Mouse (Mus musculus) myocyte (in vitro differentiated cells): Measurements from ENCODE around the gene Cmas. TPM values are rescaled to one million over a fixed set of nuclear protein-coding genes. Genes with fewer than 3 reads are reported as not detected.

Experiments used
- H3K27me3 ChIP-seq: one replicate; pipeline ENCODE4 v1.6.1; 2011; ENCODE audit not compliant: control insufficient read depth, insufficient read depth, insufficient read length
- H3K36me3 ChIP-seq: one replicate; pipeline ENCODE4 v1.6.1; 2011; ENCODE audit not compliant: control insufficient read depth, insufficient read depth
- H3K4me2 ChIP-seq: one replicate; pipeline ENCODE4 v1.6.1; 2011; ENCODE audit warnings: low read depth, control low read depth
- H3K4me3 ChIP-seq: one replicate; pipeline ENCODE4 v1.5.1; 2011; ENCODE audit warnings: mild to moderate bottlenecking, control low read depth, moderate library complexity
- H3K79me2 ChIP-seq: one replicate; pipeline ENCODE4 v1.6.1; 2011; ENCODE audit not compliant: control insufficient read depth, insufficient read depth
- H3ac ChIP-seq: one replicate; pipeline ENCODE4 v1.6.1; 2011; ENCODE audit not compliant: control insufficient read depth, insufficient read length
- CEBPB ChIP-seq: IDR thresholded peaks from 2 replicates; pipeline ENCODE4 v1.6.1; 2011; ENCODE audit warnings: mild to moderate bottlenecking, moderate library complexity; ENCODE audit not compliant: poor library complexity, insufficient read depth, severe bottlenecking
- E2F4 ChIP-seq: IDR thresholded peaks from one replicate; pipeline ENCODE4 v1.6.1; 2011; ENCODE audit warnings: mild to moderate bottlenecking, control low read depth, moderate library complexity; ENCODE audit not compliant: insufficient read depth
- MAX ChIP-seq: IDR thresholded peaks from one replicate; pipeline ENCODE4 v1.6.1; 2011; ENCODE audit warnings: low read depth, mild to moderate bottlenecking, control low read depth
- MYOD1 ChIP-seq, 3 experiments: IDR thresholded peaks; one replicate each; pipeline ENCODE4 v1.6.1; 2011; ENCODE audit warnings: control low read depth in 2 of 3, low read depth in 2 of 3, mild to moderate bottlenecking in 2 of 3, moderate library complexity in 1 of 3; ENCODE audit not compliant: insufficient read length in 2 of 3, control insufficient read depth in 1 of 3
- MYOG ChIP-seq, 3 experiments: IDR thresholded peaks; one replicate each; pipeline ENCODE4 v1.6.1; 2011; ENCODE audit warnings: control low read depth in 2 of 3, low read depth in 2 of 3, mild to moderate bottlenecking in 2 of 3; ENCODE audit not compliant: insufficient read length in 2 of 3, control insufficient read depth in 1 of 3, insufficient read depth in 1 of 3
- POLR2A ChIP-seq: IDR thresholded peaks from one replicate; pipeline ENCODE4 v1.6.1; 2011; ENCODE audit warnings: low read depth, mild to moderate bottlenecking, control low read depth, moderate library complexity; ENCODE audit not compliant: insufficient read length
- POLR2AphosphoS2 ChIP-seq: IDR thresholded peaks from one replicate; pipeline ENCODE4 v1.6.1; 2011; ENCODE audit warnings: low read depth, control low read depth; ENCODE audit not compliant: insufficient read length
- REST ChIP-seq: IDR thresholded peaks from one replicate; pipeline ENCODE4 v1.6.1; 2011; ENCODE audit warnings: mild to moderate bottlenecking, control low read depth, moderate library complexity; ENCODE audit not compliant: insufficient read depth, insufficient read length
- SRF ChIP-seq: IDR thresholded peaks from one replicate; pipeline ENCODE4 v1.6.1; 2011; ENCODE audit warnings: low read depth; ENCODE audit not compliant: control insufficient read depth, insufficient read length
- TCF12 ChIP-seq: IDR thresholded peaks from one replicate; pipeline ENCODE4 v1.6.1; 2011; ENCODE audit warnings: mild to moderate bottlenecking, control low read depth; ENCODE audit not compliant: poor library complexity, insufficient read depth, severe bottlenecking
- TCF3 ChIP-seq: IDR thresholded peaks from one replicate; pipeline ENCODE4 v1.6.1; 2011; ENCODE audit warnings: low read depth, control low read depth; ENCODE audit not compliant: insufficient read length
- USF1 ChIP-seq: IDR thresholded peaks from one replicate; pipeline ENCODE4 v1.6.1; 2011; ENCODE audit warnings: low read depth, mild to moderate bottlenecking, control low read depth, moderate library complexity
- polyA plus RNA-seq: library from polyadenylated mRNA; unstranded; fragments of >200 nt; fragmentation: generic; extraction: Trizol; gene quantifications from one replicate; pipeline ENCODE4 v1.2.1, GENCODE M21; 2012; ENCODE audit warnings: missing spikeins

Gene Cmas
- polyA plus RNA-seq, 1 experiment = 27.8 TPM

DNA sequence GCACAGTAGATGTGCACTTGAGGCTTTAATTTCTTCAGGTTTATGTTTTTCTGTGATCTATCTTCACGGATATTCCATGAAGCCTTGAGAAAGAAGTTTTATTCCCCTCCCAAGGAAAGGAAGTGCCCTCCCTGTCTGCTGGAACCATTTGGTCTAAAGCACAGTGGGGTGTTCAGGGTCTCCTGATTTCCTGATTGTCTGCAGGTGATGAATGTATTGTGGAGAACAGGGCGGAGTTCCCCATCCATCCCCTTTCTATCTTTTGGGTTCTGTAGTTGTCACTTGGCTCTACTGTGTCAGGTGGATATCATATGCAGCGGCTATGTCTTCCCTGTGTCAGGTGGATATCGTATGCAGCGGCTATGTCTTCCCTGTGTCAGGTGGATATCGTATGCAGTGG lies 14.7 kb upstream of the Cmas start:
- no peak for TF ChIP-seq E2F4
- TF ChIP-seq SRF = no peak
- TF ChIP-seq USF1 = no peak
- TF ChIP-seq POLR2AphosphoS2 = no peak
- TF ChIP-seq POLR2A = no peak
- no peak for TF ChIP-seq TCF3
- TF ChIP-seq MYOG (IDR thresholded peaks at IDR 0.05; ENCODE audit: control insufficient read depth in 1 of 3, insufficient read depth in 1 of 3, insufficient read length in 2 of 3, low read depth in 2 of 3) = no peak
- no peak for TF ChIP-seq MYOD1 (IDR thresholded peaks at IDR 0.05; ENCODE audit: control insufficient read depth in 1 of 3, insufficient read length in 2 of 3, low read depth in 2 of 3)
- TF ChIP-seq TCF12 = no peak
- TF ChIP-seq CEBPB = no peak
- TF ChIP-seq REST = no peak
- no peak for TF ChIP-seq MAX
- no peak overlapping the region for H3K4me2 ChIP-seq
- no peaks in the 10 kb centered on the region for H3K79me2 ChIP-seq
- no peaks in the 10 kb centered on the region for H3K36me3 ChIP-seq
- H3ac ChIP-seq = no peak overlapping the region
- no peak overlapping the region for H3K4me3 ChIP-seq
- peaks cover 13% of the 10 kb centered on the region for H3K27me3 ChIP-seq

GRCm38 (mm10) chr6:142743193-142743592 lies 13.3 kb upstream of the Cmas start:
- peaks cover 13% of the 10 kb centered on the region for H3K27me3 ChIP-seq
- H3ac ChIP-seq = no peak overlapping the region
- H3K79me2 ChIP-seq = no peaks in the 10 kb centered on the region
- H3K36me3 ChIP-seq = no peaks in the 10 kb centered on the region
- H3K4me2 ChIP-seq = no peak overlapping the region
- no peak for TF ChIP-seq POLR2AphosphoS2
- TF ChIP-seq MAX = no peak
- no peak for TF ChIP-seq REST
- no peak for TF ChIP-seq TCF12
- TF ChIP-seq SRF = no peak
- no peak for TF ChIP-seq CEBPB
- TF ChIP-seq MYOG (IDR thresholded peaks at IDR 0.05; ENCODE audit: control insufficient read depth in 1 of 3, insufficient read depth in 1 of 3, insufficient read length in 2 of 3, low read depth in 2 of 3) = no peak
- TF ChIP-seq USF1 = no peak
- no peak for TF ChIP-seq E2F4
- TF ChIP-seq TCF3 = no peak
- TF ChIP-seq POLR2A = no peak
- no peak for TF ChIP-seq MYOD1 (IDR thresholded peaks at IDR 0.05; ENCODE audit: control insufficient read depth in 1 of 3, insufficient read length in 2 of 3, low read depth in 2 of 3)
- H3K4me3 ChIP-seq = no peak overlapping the region

DNA sequence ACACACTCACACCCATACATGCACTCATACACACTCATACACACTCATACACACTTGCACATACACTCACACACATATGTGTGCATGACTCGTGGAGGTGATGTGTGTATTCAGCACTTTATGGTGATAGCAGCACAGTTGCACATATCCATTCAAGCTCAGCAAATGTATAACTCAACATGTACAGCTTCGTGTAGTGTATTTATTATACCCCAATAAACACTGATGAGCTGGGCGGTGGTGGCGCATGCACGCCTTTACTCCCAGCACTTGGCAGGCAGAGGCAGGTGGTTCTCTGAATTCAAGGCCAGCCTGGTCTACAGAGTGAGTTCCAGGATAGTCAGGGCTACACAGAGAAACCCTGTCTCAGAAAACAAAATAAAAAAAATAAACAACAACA lies 11.0 kb upstream of the Cmas start:
- Histone ChIP-seq H3K4me3 (no peak overlapping the region), H3K79me2 (no peaks in the 10 kb centered on the region), H3ac (no peak overlapping the region), H3K4me2 (no peak overlapping the region), H3K27me3 (no peaks in the 10 kb centered on the region), H3K36me3 (no peaks in the 10 kb centered on the region)
- TF ChIP-seq MAX = no peak
- no peak for TF ChIP-seq USF1
- TF ChIP-seq MYOG (IDR thresholded peaks at IDR 0.05; ENCODE audit: control insufficient read depth in 1 of 3, insufficient read depth in 1 of 3, insufficient read length in 2 of 3, low read depth in 2 of 3) = no peak
- TF ChIP-seq SRF = no peak
- TF ChIP-seq TCF3 = no peak
- no peak for TF ChIP-seq POLR2A
- TF ChIP-seq POLR2AphosphoS2 = no peak
- no peak for TF ChIP-seq E2F4

DNA sequence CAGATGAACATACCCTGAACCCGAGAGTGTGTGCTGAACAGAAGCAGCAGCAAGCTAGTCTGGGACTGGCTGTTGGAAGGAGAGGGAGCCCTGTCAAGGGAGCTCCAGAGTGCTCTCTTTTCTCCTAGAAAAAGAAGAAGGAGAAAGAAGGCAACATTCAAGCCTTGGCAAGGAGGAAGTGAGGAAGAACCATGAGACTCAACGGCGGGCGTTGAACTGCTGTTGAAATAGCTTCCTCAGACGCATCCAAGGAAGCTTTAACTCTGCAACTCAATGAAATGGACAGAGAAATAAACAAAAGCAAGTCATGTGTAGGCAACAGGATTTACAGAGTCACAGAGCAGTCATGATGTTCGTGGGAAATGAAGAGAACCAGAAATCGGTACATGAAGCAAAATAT lies 9.7 kb upstream of the Cmas start:
- no peak overlapping the region for H3K4me2 ChIP-seq
- no peak overlapping the region for H3K4me3 ChIP-seq
- H3K79me2 ChIP-seq = no peaks in the 10 kb centered on the region
- no peaks in the 10 kb centered on the region for H3K36me3 ChIP-seq
- H3K27me3 ChIP-seq = no peaks in the 10 kb centered on the region
- no peak overlapping the region for H3ac ChIP-seq
- TF ChIP-seq POLR2A (no peak), MYOD1 (IDR thresholded peaks at IDR 0.05; ENCODE audit: control insufficient read depth in 1 of 3, insufficient read length in 2 of 3, low read depth in 2 of 3) (no peak), USF1 (no peak)

GRCm38 (mm10) chr6:142747165-142747564 lies 9.3 kb upstream of the Cmas start:
- H3ac ChIP-seq = no peak overlapping the region
- no peak overlapping the region for H3K4me2 ChIP-seq
- no peak overlapping the region for H3K4me3 ChIP-seq
- H3K36me3 ChIP-seq = no peaks in the 10 kb centered on the region
- TF ChIP-seq REST = no peak
- TF ChIP-seq POLR2A = no peak
- no peak for TF ChIP-seq MYOG (IDR thresholded peaks at IDR 0.05; ENCODE audit: control insufficient read depth in 1 of 3, insufficient read depth in 1 of 3, insufficient read length in 2 of 3, low read depth in 2 of 3)
- TF ChIP-seq E2F4 = no peak
- TF ChIP-seq MAX = no peak
- no peak for TF ChIP-seq TCF3
- TF ChIP-seq USF1 = no peak
- TF ChIP-seq POLR2AphosphoS2 = no peak
- no peak for TF ChIP-seq CEBPB
- TF ChIP-seq TCF12 = no peak
- TF ChIP-seq MYOD1 (IDR thresholded peaks at IDR 0.05; ENCODE audit: control insufficient read depth in 1 of 3, insufficient read length in 2 of 3, low read depth in 2 of 3) = no peak
- no peak for TF ChIP-seq SRF
- H3K79me2 ChIP-seq = no peaks in the 10 kb centered on the region
- H3K27me3 ChIP-seq = no peaks in the 10 kb centered on the region
